Mouse (Mus musculus) embryo, embryonic 11 days (tissue): ENCODE measurements around the gene Gm39566.
"Not testable (repeated sequence)": the region's sequence is repeated elsewhere in the genome, so short reads cannot be mapped to it uniquely, and the experiment has no call there.

Experiments used
- DNase-seq: peaks from one replicate; pipeline ENCODE4 v3.0.0-alpha.2; 2015

Gene Gm39566

GRCm38 (mm10) chr11:69815155-69815554 lies at the start of gene Gm39566:
Gene Gm39566, minus strand, starts transcription at chr11:69815298.
- DNase-seq, result no peak

DNA sequence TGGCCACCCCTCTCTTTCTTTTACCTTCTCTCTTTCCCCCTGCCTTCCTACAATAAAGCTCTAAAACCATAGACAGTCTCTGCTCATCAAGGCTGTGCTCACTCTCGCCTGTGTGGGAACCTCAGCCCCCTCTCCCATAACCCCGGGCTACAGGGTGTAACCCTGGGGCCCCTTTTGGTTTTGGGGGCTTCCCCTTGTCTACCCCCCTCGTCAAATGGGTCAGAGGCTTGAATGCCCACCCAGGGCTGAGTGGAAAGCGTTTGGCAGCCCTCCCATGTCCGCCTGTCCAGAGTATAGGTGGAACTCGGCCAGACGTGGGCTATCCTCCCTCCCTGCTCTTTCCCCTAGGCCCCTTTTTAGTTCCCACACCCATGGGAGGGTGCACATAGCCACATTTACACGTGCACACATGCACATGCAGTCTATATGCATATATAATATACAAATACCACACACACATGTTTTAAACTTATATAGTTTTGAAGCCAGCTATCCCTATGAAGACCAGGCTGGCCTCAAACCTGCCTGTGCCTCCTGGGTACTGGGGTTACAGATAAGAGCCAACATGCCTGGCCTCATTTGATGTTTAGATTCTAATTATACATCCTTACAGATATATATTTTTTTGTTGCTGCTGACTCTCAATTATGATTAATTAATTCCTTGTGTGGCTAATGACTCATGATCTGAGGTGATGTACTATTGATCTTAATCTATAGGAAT lies 49.2 kb upstream of the Gm39566 start:
- DNase-seq, result no peak

GRCm38 (mm10) chr11:69863729-69864128 lies 48.6 kb upstream of the Gm39566 start:
- DNase-seq, result not testable (repeated sequence)

DNA sequence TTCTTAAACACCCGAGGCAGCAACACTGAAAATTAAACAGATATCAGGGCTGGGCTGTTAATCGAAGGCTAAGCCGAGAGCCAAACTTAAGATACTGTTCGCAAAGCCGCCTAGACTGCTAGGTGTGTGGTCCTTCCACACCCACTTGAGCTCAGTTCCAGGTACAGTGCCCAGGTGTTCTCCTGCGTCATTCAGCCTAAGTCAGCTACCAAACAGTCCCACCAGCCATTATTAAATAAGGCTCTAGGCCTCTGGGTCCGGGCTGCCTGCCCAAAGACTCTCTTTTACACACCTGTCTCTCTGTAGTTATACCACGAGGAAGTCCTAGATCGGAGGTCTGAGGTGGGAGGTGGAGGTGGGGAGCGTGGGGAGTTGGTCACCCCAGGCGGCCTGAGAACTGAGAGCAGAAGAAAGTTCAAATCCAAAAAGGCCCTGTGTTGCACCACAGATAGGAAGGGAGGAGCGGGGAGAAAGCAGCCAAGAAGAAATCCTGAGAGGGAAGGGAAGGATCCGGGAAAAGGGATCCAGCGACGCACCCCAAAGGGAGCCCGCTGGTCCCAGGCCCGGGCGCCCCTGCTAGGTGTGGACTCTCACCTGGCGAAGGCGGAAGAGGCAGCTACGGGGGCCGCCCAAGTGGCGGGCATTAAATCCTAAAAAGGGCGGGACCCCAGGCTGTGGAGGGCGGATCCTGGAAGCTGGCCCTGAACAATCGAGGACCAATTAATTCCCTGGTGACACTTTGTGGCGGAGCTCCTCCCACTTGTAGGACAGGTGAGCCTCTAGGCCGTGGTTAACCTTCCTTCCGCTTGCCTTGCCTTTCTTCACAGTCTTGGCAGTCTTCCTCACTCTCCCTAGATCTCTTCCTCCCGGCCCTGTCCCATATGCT lies 43.3 kb upstream of the Gm39566 start, which contains the start of gene Tnk1:
Tnk1 (minus strand) TSS at position 618 of the 886 bp plus-strand sequence.
- no peak for DNase-seq

- peak; percentile 74 for DNase-seq
These were observed 40.2 kb upstream of the Gm39566 start for GRCm38 (mm10) chr11:69855347-69855746.

DNA sequence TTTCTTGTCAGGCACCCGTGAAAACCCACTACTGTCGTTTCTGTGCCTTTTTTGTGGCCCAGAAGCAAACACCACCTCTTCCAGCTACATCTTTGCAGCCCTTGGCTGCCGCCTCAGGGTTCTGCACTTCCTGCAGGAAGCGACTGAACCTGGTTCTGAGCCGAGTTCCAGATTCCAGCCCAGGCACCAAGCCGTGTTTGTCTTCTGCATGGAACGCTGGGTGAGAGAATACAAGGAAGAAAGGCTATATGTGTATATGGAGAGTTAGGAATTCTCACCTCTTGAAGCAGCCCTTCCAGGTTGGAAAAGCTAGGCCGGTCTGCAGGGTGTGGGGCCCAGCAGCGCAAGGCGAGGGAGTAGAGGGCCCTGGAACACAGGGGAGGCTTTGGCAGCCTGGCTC lies 39.6 kb upstream of the Gm39566 start:
- no peak for DNase-seq

DNA sequence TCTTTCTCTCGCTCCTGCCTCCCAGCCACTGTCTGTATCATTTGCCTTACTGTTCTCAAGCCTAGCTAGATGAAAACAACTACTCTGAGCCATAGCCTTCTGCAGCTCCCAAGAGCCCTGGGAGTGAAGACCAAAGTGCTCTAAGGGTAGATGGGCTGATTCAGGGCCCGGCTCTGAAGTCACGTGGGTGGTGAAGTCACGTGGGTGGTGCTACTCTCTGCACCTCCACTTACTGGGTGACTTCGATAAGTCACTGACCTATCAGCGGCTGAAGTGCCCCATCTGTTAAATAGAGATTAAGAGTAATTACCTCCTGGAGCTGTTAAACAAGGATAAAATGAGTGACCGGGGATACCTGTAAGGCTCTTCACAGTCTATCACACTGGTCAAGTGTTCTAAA lies 38.9 kb upstream of the Gm39566 start:
- peak; percentile 25 for DNase-seq

GRCm38 (mm10) chr11:69850754-69851153 lies 35.7 kb upstream of the Gm39566 start:
- no peak for DNase-seq

- no peak for DNase-seq
These were observed 34.8 kb upstream of the Gm39566 start for GRCm38 (mm10) chr11:69849884-69850283.

DNA sequence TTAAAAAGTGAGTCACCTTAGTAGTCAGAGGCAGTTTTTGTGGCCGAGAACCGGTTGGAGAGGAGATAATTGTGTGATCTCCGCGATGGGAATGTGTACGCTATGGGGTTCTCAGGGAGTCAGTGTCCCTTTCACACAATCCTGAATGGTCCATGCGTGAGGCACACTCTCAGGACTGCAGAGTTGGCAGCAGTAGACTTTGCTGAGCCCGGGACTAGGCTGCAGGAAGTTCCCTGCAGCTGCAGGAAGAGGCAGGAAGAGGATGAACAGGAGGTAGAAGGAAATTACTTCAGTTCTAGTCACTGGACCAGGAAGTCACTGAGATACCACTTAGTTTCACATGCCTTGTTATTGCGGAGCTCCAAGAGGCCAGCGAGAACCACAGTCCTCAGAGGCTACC lies 34.0 kb upstream of the Gm39566 start:
- no peak for DNase-seq

- no peak for DNase-seq
These were observed 32.9 kb upstream of the Gm39566 start for GRCm38 (mm10) chr11:69848021-69848420.

DNA sequence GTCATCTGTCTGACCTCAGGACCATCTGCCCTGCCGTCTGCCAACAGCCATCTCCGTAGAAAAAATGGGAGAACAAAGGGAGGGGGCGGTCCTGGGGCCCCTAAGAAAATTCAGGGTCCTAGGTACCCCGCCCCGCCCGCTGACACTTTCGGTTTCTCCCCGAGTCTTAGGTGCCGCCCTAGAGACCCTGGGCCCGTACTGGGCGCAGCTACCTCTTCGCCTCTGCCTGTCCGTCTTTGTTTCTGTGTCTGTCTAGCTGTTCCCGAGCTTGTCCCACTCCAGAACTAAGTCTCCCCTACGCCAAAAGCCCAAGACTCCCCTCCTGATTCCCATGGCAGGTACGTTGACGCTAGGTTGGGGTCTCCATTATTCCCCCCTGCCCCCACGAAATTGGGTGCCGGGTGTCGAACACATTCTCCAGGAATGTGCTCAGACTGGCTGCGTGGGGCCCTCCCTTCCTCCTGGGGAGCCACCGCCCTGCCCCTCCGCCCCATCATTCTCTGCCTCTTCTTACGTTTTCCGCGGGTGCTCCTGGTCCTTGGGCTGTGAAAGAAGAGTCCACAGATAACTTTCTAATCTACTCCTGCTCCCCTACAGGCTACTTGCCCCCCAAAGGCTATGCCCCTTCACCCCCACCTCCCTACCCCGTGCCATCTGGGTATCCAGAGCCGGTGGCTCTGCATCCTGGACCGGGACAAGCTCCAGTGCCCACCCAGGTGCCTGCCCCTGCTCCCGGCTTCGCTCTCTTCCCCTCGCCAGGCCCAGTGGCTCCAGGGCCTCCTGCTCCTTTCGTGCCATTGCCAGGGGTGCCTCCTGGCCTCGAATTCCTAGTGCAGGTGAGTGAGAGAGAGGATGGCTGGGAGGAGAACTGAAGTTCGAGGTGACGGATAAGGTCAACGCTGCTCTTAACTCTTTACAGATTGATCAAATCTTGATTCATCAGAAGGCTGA lies 31.9 kb upstream of the Gm39566 start:
- peak; percentile 10 for DNase-seq

- peak; percentile 98 for DNase-seq
These were observed 31.1 kb upstream of the Gm39566 start, which contains the start of gene Plscr3 for GRCm38 (mm10) chr11:69846198-69846680. Gene Plscr3, plus strand, starts transcription at chr11:69846376.

- DNase-seq, result peak; percentile 52
These were observed 23.6 kb upstream of the Gm39566 start for GRCm38 (mm10) chr11:69838714-69839104.

GRCm38 (mm10) chr11:69837952-69838713 lies 23.0 kb upstream of the Gm39566 start, which contains the start of gene Tmem256:
Gene Tmem256, plus strand, starts transcription at chr11:69838514.
- peak; percentile 97 for DNase-seq

DNA sequence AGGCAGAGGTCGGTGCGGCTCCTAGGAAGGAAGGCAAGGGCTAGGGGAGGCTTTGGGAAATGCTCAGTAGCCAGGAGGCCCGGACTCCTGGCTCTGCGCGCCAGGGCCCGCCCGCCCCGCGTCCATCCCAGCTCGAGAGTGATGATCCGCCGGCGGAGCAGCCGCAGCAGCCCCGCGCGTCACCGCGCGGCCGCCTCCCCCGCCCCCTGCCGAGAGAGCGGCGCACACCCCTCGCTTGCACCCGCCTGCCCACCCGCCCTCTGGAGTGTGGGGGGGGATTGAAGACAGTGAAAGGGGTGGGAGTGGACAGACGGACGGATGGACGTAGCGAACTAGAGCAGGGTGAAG lies 22.5 kb upstream of the Gm39566 start, which contains the start of gene Nlgn2:
Nlgn2 (minus strand) TSS at position 181 of the 348 bp plus-strand sequence.
- DNase-seq, result no peak

DNA sequence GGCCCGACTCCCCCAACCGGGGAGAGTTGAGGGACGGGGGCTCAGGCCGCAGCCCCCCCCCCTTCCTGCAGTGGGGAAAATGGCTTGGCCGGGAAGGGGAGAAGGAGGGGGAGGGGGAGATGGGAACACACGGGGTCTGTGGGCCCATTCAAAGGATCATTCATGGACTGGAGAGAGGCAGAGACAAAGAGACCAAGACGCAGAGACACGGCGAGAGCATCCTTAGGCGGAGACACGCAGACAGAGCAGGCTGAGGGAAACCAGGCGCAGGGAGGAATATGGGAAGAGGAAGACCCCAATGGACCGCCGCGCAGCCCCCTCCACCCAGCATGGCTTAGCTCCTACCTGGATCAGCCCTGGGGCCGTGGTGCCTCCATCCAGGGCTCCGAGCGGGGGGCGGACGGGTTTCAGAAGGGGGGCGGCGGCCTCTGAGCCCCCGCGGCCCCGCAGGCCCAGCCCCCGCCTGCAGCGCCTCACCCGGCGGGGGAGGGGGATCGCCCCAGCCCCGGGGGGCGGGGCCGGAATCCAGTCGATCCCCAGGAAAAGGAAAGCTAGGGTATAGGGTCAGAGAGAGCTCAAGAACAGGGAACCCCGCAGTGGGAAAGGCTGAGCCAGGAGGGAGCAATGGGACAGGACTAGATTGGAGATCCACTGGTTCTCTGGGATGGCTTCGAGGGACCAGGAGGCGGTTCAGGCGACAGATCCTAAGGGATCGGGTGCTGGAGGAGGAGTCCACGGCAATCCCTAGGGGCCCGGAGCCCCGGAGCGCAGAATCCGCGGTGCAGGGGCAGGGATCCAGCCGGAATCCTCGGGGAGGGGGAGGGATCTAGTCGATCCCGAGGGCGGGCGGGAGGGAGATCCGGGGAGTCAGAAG lies 21.8 kb upstream of the Gm39566 start:
- peak; percentile 68 for DNase-seq

- no peak for DNase-seq
These were observed 20.9 kb upstream of the Gm39566 start for GRCm38 (mm10) chr11:69835966-69836335.

DNA sequence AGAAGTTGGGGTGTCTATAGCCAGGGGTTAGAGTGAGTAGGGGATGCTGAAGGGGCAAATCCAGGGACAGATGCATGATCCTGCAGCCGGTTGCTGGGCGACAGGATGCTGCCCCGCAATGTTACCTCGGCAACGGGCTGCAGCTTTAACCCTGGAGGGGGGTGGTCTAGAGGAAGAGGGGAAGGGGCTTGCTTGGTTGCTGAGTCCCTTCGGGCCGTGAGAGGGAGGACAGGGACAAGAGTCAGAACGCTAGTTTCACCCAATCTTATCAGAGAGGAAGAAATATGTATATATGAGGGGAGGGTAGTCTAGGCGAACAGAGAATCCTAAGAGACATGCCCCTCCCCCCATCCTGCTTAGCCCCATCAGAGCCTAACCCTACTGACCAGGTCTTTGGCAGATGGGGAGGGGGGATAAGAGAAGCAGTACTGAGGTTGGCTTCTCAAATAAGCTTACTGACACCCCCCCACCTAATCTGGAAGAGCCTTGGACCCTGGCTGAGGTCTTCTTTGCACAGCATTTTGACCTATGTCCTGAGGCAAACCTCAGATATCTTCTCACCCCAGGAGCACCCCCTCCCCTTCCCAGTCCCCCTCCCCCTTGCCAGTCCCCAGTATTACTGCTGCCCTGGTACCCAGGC lies 20.3 kb upstream of the Gm39566 start:
- peak; percentile 74 for DNase-seq

DNA sequence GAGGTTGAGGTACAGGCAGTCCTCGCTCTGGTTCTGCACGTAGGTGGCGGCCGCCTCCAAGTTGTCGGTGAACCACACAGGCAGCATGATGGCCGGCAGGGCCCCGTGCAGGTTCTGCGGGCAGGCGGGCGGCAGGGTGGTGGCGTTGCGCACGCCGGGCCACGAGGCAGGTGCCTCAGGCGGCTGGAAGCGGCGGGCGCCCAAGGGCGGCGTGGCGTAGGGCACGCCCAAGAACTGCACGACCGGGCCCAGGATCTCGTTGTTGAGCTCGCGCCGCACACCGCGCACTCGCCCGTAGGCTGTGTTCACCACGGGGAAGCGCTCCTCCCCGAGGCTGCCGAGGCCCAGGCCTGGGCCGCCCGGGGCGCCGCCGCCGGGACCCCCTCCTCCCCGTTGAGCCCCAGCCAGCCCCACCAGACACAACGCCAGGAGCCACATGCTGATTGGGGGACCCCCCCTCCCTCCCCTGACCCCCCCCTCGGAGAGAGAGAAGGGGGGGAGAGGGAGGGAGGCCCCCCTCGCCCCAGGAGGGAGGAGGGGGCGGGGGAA lies 19.0 kb upstream of the Gm39566 start:
- peak; percentile 68 for DNase-seq
